14 mouse cellular contexts compared by ENCODE assay signal in the genomic region with DNA sequence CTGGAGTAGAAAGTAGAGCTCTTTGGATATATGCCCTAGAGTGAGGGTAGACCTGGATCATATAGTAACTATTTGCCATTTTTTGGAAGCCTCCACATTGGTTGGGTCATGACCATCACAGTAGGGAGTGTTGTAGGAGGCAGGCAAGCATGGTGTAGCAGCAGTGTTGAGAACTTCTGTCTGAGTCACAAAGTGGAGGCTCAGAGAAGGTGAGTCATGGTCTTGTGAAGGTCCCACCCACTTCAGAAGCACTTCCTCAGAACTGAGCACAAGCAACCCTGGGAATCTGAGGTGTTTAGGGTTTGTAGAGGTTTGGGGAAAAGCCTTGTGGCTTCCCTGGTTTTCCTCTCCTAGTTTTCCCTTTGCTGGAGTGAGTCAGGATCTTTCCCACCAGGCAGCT. TPM values are rescaled to one million over a fixed set of nuclear protein-coding genes. Genes with fewer than 3 reads are reported as not detected.
"Had no signal": no experiment of that assay in that cellular context is flagged by ENCODE, and none has a peak within 500 bp of the region (broad histone marks: within the 10 kb centered on the region; RNA-seq: fewer than 3 reads in every experiment).

No protein-coding gene starts in this region.

RNA-seq across cellular contexts. Expression of gene H60b, which starts 10.7 kb away (rescaled TPM):
- total RNA-seq: left cerebral cortex, postnatal 25 days; megakaryocyte progenitor cell, adult 5-6 weeks; megakaryocyte-erythroid progenitor cell, adult 5-6 weeks; midbrain, postnatal 0 days had no signal
- polyA plus RNA-seq: liver, adult 2 months; liver, embryonic 11.5 days; liver, embryonic 15.5 days; liver, embryonic 16.5 days; liver, postnatal 0 days; lung, adult 2 months had no signal

RNA-seq across cellular contexts. Expression of gene Raet1e, which starts 10.7 kb away (rescaled TPM):
- total RNA-seq: left cerebral cortex, adult 18-20 months; left cerebral cortex, adult 8-10 months; left cerebral cortex, postnatal 14 days; left cerebral cortex, postnatal 25 days; left cerebral cortex, postnatal 36 days; megakaryocyte-erythroid progenitor cell, adult 5-6 weeks had no signal
- polyA plus RNA-seq: midbrain, postnatal 0 days had no signal

RNA-seq across cellular contexts. Expression of gene E030030I06Rik, which starts 20.0 kb away (rescaled TPM):
- total RNA-seq: megakaryocyte-erythroid progenitor cell, adult 5-6 weeks; midbrain, postnatal 0 days had no signal
